Mouse (Mus musculus) heart, embryonic 14.5 days (tissue): ENCODE measurements around the gene Retreg1. TPM values are rescaled to one million over a fixed set of nuclear protein-coding genes. Genes with fewer than 3 reads are reported as not detected.

ENCODE experiments used
- ATAC-seq: fragments of 200-750 bp; cut with Nextera tagmentation; 2 replicates; pipeline ENCODE4 v1.8.0; 2017; ENCODE audit warnings: low read depth, moderate TSS enrichment; ENCODE audit not compliant: insufficient number of reproducible peaks, insufficient read depth, low FRiP score
- H3K27ac ChIP-seq, 2 experiments: fragments of 200-500 bp in 1 of 2; fragments of 300-500 bp in 1 of 2; sonication (generic) in 1 of 2; replicated peaks in 1 of 2; 2 replicates each; pipeline ENCODE4 v1.5.1; 2012 to 2014; ENCODE audit warnings: low read depth in 2 of 2, low read length in 2 of 2, control low read depth in 1 of 2, mild to moderate bottlenecking in 1 of 2, mixed read lengths in 1 of 2; ENCODE audit not compliant: control insufficient read depth in 1 of 2, insufficient read depth in 1 of 2
- H3K27me3 ChIP-seq: fragments of 300-500 bp; sonication (generic); 2 replicates; pipeline ENCODE4 v1.6.1; 2014; ENCODE audit warnings: mild to moderate bottlenecking, low read length, control low read depth; ENCODE audit not compliant: control insufficient read depth, insufficient read depth
- H3K36me3 ChIP-seq: fragments of 300-500 bp; sonication (generic); 2 replicates; pipeline ENCODE4 v1.6.1; 2014; ENCODE audit warnings: mild to moderate bottlenecking, control low read depth, low read length, mixed read lengths; ENCODE audit not compliant: control insufficient read depth, insufficient read depth
- H3K4me1 ChIP-seq, 2 experiments: fragments of 200-500 bp in 1 of 2; fragments of 300-500 bp in 1 of 2; sonication (generic) in 1 of 2; 2 replicates each; pipeline ENCODE4 v1.6.1; 2012 to 2014; ENCODE audit warnings: low read length in 2 of 2, control low read depth in 1 of 2, mixed read lengths in 1 of 2; ENCODE audit not compliant: control insufficient read depth in 2 of 2, insufficient read depth in 2 of 2
- H3K4me2 ChIP-seq: fragments of 300-500 bp; sonication (generic); 2 replicates; pipeline ENCODE4 v1.6.1; 2014; ENCODE audit warnings: mild to moderate bottlenecking, low read length
- H3K4me3 ChIP-seq, 2 experiments: fragments of 200-500 bp in 1 of 2; fragments of 300-500 bp in 1 of 2; sonication (generic) in 1 of 2; 2 replicates each; pipeline ENCODE4 v1.5.1; 2012 to 2014; ENCODE audit warnings: low read length in 2 of 2, mild to moderate bottlenecking in 2 of 2, control low read depth in 1 of 2, low read depth in 1 of 2, moderate library complexity in 1 of 2; ENCODE audit not compliant: control insufficient read depth in 1 of 2, insufficient read depth in 1 of 2
- H3K9ac ChIP-seq: fragments of 300-500 bp; sonication (generic); 2 replicates; pipeline ENCODE4 v1.6.1; 2014; ENCODE audit warnings: mild to moderate bottlenecking, low read length
- H3K9me3 ChIP-seq: fragments of 300-500 bp; sonication (generic); 2 replicates; pipeline ENCODE4 v1.6.1; 2016; ENCODE audit warnings: low read length, control low read depth; ENCODE audit not compliant: control insufficient read depth
- WGBS: fragments of 180-500 bp; shearing (Covaris S2); extraction: QIAGEN DNeasy Blood & Tissue Kit; methylation state at CpG from one replicate; pipeline ENCODE4 v1.1.7; 2014; 5-methylcytosine and 5-hydroxymethylcytosine counted together
- polyA plus RNA-seq: library from polyadenylated mRNA; unstranded; fragments of >200 nt; fragmentation: Nextera tagmentation; extraction: Ambion mirVana; gene quantifications from 2 replicates; pipeline ENCODE4 v1.2.1, GENCODE M21; 2014

The Retreg1 gene
- polyA plus RNA-seq, 1 experiment from 2014 or later = 76.8 TPM

DNA sequence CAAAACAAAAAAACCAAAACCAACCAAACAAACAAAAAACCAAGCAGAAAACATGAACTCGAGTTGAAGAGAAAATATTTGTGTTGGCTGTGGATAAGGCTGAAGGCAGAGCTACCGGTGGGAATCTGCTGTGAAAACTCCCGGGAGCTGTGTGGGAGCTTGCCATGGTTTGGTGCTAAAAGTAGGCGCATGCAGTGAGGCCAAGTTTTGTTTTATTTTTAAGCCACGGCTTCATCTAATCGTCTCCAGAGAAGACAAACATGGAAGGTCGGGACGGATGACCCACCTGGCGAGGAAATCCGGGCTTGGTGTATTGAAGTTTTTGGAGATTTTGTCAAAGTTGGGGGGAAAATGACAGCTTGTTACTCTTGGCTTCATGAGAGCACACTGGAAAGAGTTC is 87.0 kb downstream of the Retreg1 start:
- Histone ChIP-seq H3K27me3 (no peaks in the 10 kb centered on the region), H3K36me3 (no peaks in the 10 kb centered on the region), H3K4me1 (peaks cover 37 to 45% of the 10 kb centered on the region in 2 experiments), H3K9ac (no peak overlapping the region), H3K27ac (peak overlapping the region; percentile 39 to 47), H3K9me3 (no peaks in the 10 kb centered on the region), H3K4me3 (no peak overlapping the region), H3K4me2 (peak overlapping the region; percentile 5; the same call in 1 of the 2 replicates)
- ATAC-seq = no peak
- WGBS = 38% methylated on average over 10 of the region's 10 CpGs

DNA sequence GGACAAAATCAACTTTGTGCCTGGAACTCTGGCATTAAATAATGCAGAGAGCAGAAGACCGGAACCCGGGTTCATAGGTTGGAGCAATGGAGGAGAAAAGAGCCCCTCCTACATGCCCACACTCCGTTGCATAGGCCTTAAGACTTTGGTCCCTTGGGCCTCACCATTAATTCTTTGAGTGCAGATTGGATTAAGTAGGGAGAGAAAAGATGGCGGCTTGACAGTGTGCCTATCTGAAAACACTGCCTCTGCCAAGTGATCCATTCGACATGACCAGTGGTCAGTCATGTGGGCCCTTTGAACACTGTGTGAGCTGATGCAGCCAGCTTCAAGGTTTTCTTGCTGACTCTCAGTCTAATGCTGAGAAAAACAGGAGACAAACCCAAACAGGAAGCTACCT is 87.7 kb downstream of the Retreg1 start:
- Histone ChIP-seq H3K9me3 (no peaks in the 10 kb centered on the region), H3K27ac (no peak overlapping the region), H3K4me3 (no peak overlapping the region), H3K4me1 (peaks cover 37 to 45% of the 10 kb centered on the region in 2 experiments), H3K27me3 (no peaks in the 10 kb centered on the region), H3K4me2 (no peak overlapping the region), H3K36me3 (no peaks in the 10 kb centered on the region), H3K9ac (no peak overlapping the region)
- 89% methylated on average over 5 of the region's 5 CpGs for WGBS
- no peak for ATAC-seq

DNA sequence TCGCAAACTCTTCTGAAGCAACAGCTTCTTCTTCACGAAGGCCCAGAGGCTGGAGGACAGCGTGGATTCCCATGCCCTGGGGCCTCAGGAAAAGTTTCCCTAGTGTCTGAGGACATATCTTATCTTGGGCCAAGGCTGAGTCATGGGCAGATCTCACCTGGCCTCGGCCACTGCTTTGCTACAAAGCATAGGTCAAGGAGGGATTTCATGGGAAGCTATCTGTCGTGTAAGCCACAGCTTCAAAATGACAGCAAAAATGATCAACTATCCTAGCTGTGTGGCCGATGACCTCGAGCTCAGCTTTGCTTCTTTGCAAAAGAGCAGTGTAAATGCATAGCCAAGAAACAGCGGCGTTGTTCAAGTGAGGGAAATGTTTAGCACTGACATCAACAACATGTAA is 89.5 kb downstream of the Retreg1 start:
- no peaks in the 10 kb centered on the region for H3K27me3 ChIP-seq
- no peak overlapping the region for H3K4me3 ChIP-seq
- no peaks in the 10 kb centered on the region for H3K36me3 ChIP-seq
- no peak overlapping the region for H3K4me2 ChIP-seq
- no peak for ATAC-seq
- peaks cover 37 to 45% of the 10 kb centered on the region in 2 experiments for H3K4me1 ChIP-seq
- peak overlapping the region; percentile 42 to 87 for H3K27ac ChIP-seq
- peak overlapping the region; percentile 46; the same call in 1 of the 2 replicates for H3K9ac ChIP-seq
- H3K9me3 ChIP-seq = no peaks in the 10 kb centered on the region
- 69% methylated on average over 9 of the region's 9 CpGs for WGBS

DNA sequence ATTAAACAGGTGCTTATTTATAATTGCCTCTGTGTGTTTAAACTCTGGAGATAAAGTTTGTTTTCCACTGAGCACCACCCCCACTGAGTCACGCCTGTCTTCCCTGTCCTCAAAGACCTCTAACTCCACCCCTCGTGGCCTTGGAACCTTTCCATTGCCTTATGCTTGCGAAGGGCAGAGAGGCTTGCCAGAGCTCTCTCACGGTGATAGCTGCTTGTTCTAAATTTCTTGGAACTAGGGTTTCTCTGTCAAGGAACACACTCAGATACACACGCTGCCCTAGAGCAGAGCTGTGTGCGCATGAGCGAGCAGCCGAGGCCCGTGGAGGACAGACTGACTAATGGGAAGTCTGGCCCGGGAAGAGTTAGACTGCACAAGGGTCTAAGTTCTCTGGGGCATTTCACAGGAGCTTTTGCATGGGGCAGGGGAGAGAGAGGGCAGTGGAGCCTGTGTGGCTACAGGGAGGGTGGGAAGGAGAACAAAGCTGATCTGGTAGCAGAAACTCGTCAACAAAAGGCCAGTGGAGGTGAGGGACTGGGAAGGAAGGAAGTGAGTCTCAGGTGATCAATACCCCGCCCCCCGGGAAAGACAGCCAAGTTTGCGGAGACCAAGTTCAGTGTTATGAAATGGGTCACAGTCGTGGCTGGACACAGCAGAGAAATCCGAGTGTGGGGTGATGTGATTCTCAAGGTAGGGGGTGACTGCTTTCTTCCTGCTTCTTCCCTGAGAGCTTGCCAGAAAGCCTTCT is 90.1 kb downstream of the Retreg1 start:
- peak overlapping the region; percentile 77 to 87 for H3K27ac ChIP-seq
- H3K4me2 ChIP-seq = peak overlapping the region; percentile 29
- peak overlapping the region; percentile 46 for H3K9ac ChIP-seq
- no peaks in the 10 kb centered on the region for H3K9me3 ChIP-seq
- 41% methylated on average over 16 of the region's 16 CpGs for WGBS
- H3K27me3 ChIP-seq = no peaks in the 10 kb centered on the region
- H3K36me3 ChIP-seq = no peaks in the 10 kb centered on the region
- H3K4me3 ChIP-seq = no peak overlapping the region
- peaks cover 35 to 43% of the 10 kb centered on the region in 2 experiments for H3K4me1 ChIP-seq
- ATAC-seq = peak; percentile 54

DNA sequence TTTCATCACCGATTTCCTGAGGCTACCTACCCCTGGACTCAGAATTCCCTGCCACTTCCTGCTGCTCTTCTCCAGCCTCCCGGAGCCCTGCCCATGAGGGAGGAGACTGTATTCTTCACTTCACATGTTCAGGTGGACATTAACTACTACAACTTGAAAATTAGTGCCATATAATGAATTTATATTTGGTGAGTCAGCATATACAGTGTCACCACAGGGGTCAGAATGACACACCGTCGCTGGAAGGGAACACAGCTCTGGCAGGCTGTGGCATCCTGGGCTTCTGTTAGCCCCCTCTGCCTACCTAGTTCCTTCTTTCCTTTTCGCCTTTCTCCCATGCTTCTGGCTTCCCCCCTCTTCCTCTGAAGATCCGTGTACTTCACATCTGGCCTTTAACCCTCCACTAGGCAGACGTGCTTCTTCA is 90.7 kb downstream of the Retreg1 start:
- Histone ChIP-seq H3K36me3 (no peaks in the 10 kb centered on the region), H3K4me3 (no peak overlapping the region), H3K4me2 (peak overlapping the region; percentile 29), H3K27me3 (no peaks in the 10 kb centered on the region), H3K9me3 (no peaks in the 10 kb centered on the region), H3K27ac (peak overlapping the region in 1 of 2 experiments; percentile 87; a peak in 2 of 4 replicates), H3K4me1 (peaks cover 34 to 41% of the 10 kb centered on the region in 2 experiments), H3K9ac (peak overlapping the region; percentile 46; the same call in 1 of the 2 replicates)
- WGBS = 63% methylated on average over 7 of the region's 7 CpGs
- no peak for ATAC-seq

DNA sequence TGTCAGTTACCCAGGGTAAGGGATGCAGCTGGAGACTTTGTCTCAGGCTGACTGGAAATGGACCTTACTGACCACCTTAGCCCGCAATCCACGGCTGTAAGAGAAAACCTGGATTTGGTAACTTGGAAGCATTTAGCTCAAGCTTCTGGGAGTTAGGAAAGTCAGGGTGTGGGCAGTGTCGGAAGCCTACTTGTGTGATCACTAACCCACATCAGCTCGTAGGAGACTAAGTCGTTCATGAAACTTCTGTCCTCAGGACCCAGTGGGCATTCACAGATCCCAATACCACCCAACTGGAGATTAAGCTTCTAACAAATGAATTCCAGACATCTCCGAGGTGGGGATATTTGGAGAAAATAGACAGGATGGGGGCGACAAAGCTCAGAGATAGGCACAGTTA is 91.4 kb downstream of the Retreg1 start:
- Histone ChIP-seq H3K9me3 (no peaks in the 10 kb centered on the region), H3K27ac (no peak overlapping the region), H3K4me3 (no peak overlapping the region), H3K4me1 (peaks cover 31 to 34% of the 10 kb centered on the region in 2 experiments), H3K4me2 (no peak overlapping the region), H3K36me3 (no peaks in the 10 kb centered on the region), H3K9ac (no peak overlapping the region), H3K27me3 (no peaks in the 10 kb centered on the region)
- WGBS = 72% methylated on average over 7 of the region's 7 CpGs
- no peak for ATAC-seq

DNA sequence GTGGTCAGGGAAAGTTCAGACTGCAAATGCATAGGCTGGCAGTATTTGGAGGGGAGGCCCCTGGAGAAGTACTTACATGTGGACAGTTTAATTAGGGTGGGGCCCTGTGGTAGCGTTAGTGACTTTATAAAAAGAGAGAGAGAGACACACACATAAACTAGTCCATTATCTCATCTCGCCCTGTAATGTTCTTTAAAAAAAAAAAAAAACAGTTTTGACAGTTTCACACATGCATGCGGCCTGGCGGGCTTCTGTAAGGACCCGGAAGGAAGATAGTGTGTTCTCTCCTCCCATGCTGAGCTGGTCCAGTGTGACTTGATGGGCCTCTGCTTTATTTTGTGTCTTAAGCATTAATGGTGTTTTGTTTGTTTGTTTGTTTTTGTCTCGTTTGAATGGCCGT is 95.5 kb downstream of the Retreg1 start:
- Histone ChIP-seq H3K4me1 (peaks cover 8 to 9% of the 10 kb centered on the region in 2 experiments; a peak in 3 of 4 replicates), H3K9me3 (no peaks in the 10 kb centered on the region), H3K9ac (no peak overlapping the region), H3K4me3 (no peak overlapping the region), H3K27ac (no peak overlapping the region), H3K27me3 (no peaks in the 10 kb centered on the region), H3K36me3 (no peaks in the 10 kb centered on the region), H3K4me2 (no peak overlapping the region)
- WGBS = 83% methylated on average over 7 of the region's 7 CpGs
- ATAC-seq = no peak
